Mouse (Mus musculus): ENCODE results near the gene Zbtb44. TPM values are rescaled to one million over a fixed set of nuclear protein-coding genes. Genes with fewer than 3 reads are reported as not detected.
A peak's percentile ranks its signal among the peaks of the same experiment; 100 is the strongest.

The Zbtb44 gene
- 8.1 and 9.3 TPM in 2 replicates for polyA plus RNA-seq (2011; ENCODE audit: insufficient read depth, insufficient read length, low replicate concordance, missing spikeins)

DNA sequence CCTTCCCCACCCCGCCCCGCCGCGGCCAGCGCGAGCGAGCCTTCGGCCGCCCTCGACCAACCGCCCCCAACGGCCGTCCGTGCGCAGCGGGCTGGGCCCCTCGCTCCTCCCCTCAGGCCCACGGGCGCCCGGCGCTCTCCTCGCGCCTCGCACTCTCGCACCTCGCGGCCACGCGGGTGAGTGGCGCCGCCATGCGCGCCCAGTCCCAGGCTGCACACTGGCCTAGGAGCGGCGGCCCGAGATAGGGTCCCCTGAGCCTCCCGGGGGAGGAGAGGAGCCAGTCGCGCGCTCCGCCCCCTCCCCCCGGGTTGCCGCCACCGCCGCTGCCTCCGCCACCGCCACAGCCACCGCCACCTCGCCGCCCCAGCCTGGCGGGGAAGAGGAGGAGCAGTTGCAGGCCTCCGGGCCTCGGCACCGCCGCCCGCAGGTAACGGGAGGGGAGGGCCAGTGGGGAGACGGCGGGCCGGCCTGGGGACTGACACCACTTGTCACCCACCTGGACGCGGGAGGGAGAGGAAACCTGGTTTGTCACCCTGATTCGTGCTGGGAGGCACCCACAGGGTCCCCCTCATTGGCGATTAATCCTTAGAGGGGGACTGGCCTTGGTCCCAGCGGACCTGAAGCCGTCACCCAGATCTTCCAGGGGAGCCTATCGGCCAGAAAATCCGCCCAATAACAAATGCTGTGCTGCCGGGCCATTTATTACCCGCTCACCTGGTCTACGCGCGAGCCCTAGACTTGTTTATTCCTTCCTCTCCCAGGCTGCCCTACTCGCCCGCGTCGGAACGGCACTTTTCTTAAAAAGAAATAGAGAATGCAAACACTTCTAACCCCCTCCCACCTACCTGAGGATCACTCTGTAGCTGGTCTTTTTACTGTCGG lies at the start of gene Zbtb44:
Gene Zbtb44, plus strand, starts transcription at position 113 of the 882 bp plus-strand sequence.
- peak within 1 kb of the TSS; percentile 98 for H3K27ac ChIP-seq (ENCODE audit: control insufficient read depth, insufficient read depth, low read depth, low read length, poor library complexity)
- peak within 1 kb of the TSS; percentile 86 for H3K4me3 ChIP-seq (replicated peaks; ENCODE audit: control insufficient read depth, low read depth, low read length)
- no peak for TF ChIP-seq POLR2A (IDR thresholded peaks at IDR 0.05; ENCODE audit: borderline replicate concordance, control insufficient read depth, low read depth, low read length)
- no peak for TF ChIP-seq CTCF (IDR thresholded peaks at IDR 0.05; ENCODE audit: control insufficient read depth, insufficient read depth, low read length)
- under 1% methylated on average over 68 of the region's 79 CpGs for WGBS
- H3K4me1 ChIP-seq (ENCODE audit: control insufficient read depth, insufficient read depth, low read length): no peaks in the 10 kb centered on the region; the same call in 1 of the 2 replicates

DNA sequence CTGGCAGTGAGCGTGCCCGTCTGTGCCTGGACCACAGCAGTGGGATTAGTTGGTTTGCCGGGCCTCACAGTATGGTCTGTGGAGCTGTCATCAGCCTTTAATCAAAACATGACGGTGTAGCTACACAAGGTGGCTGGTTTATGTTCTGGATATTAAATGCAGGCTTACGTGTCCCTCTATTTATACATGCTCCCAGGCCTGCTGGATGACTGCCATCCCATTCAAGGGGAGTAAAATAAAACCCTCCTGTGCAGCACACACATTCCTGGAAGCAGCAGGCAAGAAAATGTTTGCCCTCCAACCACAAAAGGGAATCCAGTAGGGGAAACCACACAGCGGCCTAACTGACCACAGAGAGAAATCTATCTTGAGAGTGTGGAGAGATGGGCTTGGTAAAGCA lies 44.7 kb upstream of the Zbtb44 start:
- H3K4me1 ChIP-seq (ENCODE audit: control insufficient read depth, insufficient read depth, low read length): no peaks in the 10 kb centered on the region
- TF ChIP-seq CTCF (IDR thresholded peaks at IDR 0.05; ENCODE audit: control insufficient read depth, insufficient read depth, low read length): no peak
- WGBS: 42% methylated on average over 6 of the region's 6 CpGs
- H3K4me3 ChIP-seq (replicated peaks; ENCODE audit: control insufficient read depth, low read depth, low read length): no peak overlapping the region
- no peak overlapping the region for H3K27ac ChIP-seq (ENCODE audit: control insufficient read depth, insufficient read depth, low read depth, low read length, poor library complexity)

DNA sequence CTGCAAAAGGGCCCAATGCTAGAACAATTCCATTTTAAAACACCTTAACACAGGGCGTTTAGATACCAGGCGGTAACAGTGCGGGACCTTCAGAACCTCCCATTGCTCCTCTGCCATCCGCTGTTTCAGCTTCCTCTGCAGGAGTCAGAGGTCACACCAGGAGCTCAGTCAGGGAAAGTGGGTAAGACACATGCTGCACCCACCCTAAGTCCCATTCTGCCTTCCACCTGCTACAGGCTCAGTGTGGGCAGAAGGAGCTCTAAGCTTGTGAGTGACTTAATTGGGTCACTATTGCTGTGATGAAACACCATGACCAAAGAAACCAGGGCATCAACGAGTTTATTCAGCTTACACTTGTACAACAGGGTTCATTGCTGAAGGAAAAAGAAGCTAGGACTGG lies 37.3 kb upstream of the Zbtb44 start:
- WGBS: 80% methylated on average over 5 of the region's 5 CpGs
- Histone ChIP-seq H3K4me3 (replicated peaks; ENCODE audit: control insufficient read depth, low read depth, low read length) (no peak overlapping the region), H3K4me1 (ENCODE audit: control insufficient read depth, insufficient read depth, low read length) (no peaks in the 10 kb centered on the region), H3K27ac (ENCODE audit: control insufficient read depth, insufficient read depth, low read depth, low read length, poor library complexity) (no peak overlapping the region)
- no peak for TF ChIP-seq POLR2A (IDR thresholded peaks at IDR 0.05; ENCODE audit: borderline replicate concordance, control insufficient read depth, low read depth, low read length)

DNA sequence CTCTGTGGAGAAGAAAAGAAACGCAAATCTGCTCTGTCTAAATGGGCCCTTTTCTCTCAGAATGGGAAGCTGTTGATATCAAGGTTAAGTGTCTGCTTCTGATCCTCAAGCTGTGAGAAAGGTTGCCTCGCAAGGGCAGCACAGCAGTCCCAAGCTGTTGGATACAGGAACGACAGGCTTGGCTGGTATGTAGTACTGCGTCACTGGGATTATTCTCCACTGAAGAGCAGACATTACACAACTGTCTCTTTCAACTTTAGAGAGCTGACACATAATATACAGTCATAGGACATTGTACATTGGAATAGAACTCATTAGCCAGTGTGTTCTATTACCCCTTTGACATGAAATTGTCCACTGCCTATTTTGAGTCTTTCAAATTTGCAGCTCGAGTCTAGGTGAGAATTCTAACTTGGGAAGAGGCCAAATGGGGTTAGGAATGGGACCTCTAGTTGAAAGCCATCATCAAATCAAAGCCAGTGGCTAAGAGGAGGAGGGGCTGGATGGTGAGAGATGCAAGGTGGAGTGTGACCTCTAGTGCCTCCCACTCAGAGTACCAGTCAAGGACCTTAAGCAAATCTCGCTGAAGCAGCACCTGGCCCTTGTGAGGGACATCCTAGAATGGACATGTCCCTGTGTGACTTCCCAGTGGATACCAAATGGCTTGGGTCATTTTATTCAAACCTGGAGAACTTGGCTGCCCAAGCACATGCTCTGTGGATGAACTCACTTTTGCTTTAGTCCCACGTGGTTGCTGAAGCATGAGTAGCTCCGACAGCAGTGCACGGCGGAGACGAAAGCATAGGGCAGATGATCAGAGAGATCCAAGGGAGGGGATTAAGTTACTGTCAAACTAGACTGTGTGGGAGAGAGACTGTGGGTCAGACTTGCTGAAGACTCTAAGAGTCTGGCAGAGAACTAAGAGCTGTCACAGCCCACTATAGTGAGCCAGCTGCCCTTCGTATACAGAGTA lies 33.6 kb upstream of the Zbtb44 start:
- 73% methylated on average over 12 of the region's 12 CpGs for WGBS
- no peak overlapping the region for H3K27ac ChIP-seq (ENCODE audit: control insufficient read depth, insufficient read depth, low read depth, low read length, poor library complexity)
- H3K4me3 ChIP-seq (replicated peaks; ENCODE audit: control insufficient read depth, low read depth, low read length): no peak overlapping the region
- H3K4me1 ChIP-seq (ENCODE audit: control insufficient read depth, insufficient read depth, low read length): no peaks in the 10 kb centered on the region
- TF ChIP-seq CTCF (IDR thresholded peaks at IDR 0.05; ENCODE audit: control insufficient read depth, insufficient read depth, low read length): no peak
- TF ChIP-seq POLR2A (IDR thresholded peaks at IDR 0.05; ENCODE audit: borderline replicate concordance, control insufficient read depth, low read depth, low read length): no peak

DNA sequence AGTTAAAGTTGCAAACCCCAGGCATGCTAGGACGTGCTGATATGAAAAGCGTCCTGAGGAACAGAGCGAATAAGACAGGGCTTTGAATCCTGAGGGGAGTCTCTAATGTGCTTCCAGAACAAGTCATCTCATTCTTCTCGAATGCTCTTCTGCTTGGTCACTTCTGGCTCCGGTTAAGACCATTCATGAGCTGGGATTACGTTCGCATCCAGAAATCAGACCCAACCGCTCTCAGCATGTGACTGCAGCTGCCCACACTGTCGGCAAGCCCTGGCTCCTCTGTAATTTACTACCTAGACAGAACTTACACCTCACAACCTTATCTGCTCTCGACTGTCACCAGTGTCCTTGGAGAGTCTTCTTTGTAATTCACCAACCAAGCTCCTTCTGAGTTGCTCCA lies 29.8 kb upstream of the Zbtb44 start:
- TF ChIP-seq POLR2A (IDR thresholded peaks at IDR 0.05; ENCODE audit: borderline replicate concordance, control insufficient read depth, low read depth, low read length) (no peak), CTCF (IDR thresholded peaks at IDR 0.05; ENCODE audit: control insufficient read depth, insufficient read depth, low read length) (no peak)
- Histone ChIP-seq H3K4me1 (ENCODE audit: control insufficient read depth, insufficient read depth, low read length) (no peaks in the 10 kb centered on the region), H3K4me3 (replicated peaks; ENCODE audit: control insufficient read depth, low read depth, low read length) (no peak overlapping the region), H3K27ac (ENCODE audit: control insufficient read depth, insufficient read depth, low read depth, low read length, poor library complexity) (no peak overlapping the region)
- 82% methylated on average over 10 of the region's 10 CpGs for WGBS

DNA sequence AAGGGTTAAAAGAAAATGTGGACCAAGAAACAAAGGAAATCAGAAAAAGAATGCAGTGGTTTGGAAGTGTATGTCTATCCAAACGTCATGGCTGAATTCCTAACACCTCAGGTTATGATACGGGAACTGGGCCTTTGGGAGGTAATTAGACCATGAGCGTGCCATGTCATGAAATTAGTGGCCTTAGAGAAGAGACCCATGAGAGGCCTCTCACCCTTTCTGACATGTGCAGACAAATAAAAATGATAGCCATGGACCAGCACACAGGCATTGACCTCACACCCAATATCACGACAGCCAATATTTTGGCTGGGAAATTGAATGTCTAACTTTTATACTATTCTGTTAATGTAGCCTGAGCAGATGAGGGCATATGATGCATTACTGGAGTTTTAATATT lies 27.9 kb upstream of the Zbtb44 start:
- H3K27ac ChIP-seq (ENCODE audit: control insufficient read depth, insufficient read depth, low read depth, low read length, poor library complexity): no peak overlapping the region

DNA sequence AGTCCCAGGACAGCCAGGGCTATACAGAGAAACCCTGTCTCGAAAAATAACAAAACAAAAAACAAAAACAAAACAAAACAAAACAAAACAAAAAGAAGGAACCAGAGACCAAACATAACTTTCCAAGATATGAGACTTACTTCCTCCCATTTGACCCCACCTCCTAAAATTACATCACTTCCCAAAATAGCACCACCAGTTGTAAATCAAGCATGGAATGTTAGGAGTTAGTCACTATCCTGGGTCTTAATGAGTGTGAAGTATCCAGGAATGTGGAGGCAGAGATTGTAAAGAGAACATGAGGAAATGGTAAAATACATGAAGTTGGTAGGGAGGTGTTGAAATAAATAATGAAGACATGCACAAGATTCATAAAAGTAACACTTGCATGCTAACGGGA lies 21.1 kb upstream of the Zbtb44 start:
- no peak overlapping the region for H3K27ac ChIP-seq (ENCODE audit: control insufficient read depth, insufficient read depth, low read depth, low read length, poor library complexity)
- H3K4me1 ChIP-seq (ENCODE audit: control insufficient read depth, insufficient read depth, low read length): no peaks in the 10 kb centered on the region
- no peak overlapping the region for H3K4me3 ChIP-seq (replicated peaks; ENCODE audit: control insufficient read depth, low read depth, low read length)
- WGBS: 67% methylated on average over 2 of the region's 2 CpGs
- TF ChIP-seq CTCF (IDR thresholded peaks at IDR 0.05; ENCODE audit: control insufficient read depth, insufficient read depth, low read length) (no peak), POLR2A (IDR thresholded peaks at IDR 0.05; ENCODE audit: borderline replicate concordance, control insufficient read depth, low read depth, low read length) (no peak)

More for the DNA sequence above, 27.9 kb upstream of the Zbtb44 start:
- Histone ChIP-seq H3K4me1 (ENCODE audit: control insufficient read depth, insufficient read depth, low read length) (no peaks in the 10 kb centered on the region), H3K4me3 (replicated peaks; ENCODE audit: control insufficient read depth, low read depth, low read length) (no peak overlapping the region)
- 76% methylated on average over 4 of the region's 4 CpGs for WGBS
- TF ChIP-seq POLR2A (IDR thresholded peaks at IDR 0.05; ENCODE audit: borderline replicate concordance, control insufficient read depth, low read depth, low read length) (no peak), CTCF (IDR thresholded peaks at IDR 0.05; ENCODE audit: control insufficient read depth, insufficient read depth, low read length) (no peak)

DNA sequence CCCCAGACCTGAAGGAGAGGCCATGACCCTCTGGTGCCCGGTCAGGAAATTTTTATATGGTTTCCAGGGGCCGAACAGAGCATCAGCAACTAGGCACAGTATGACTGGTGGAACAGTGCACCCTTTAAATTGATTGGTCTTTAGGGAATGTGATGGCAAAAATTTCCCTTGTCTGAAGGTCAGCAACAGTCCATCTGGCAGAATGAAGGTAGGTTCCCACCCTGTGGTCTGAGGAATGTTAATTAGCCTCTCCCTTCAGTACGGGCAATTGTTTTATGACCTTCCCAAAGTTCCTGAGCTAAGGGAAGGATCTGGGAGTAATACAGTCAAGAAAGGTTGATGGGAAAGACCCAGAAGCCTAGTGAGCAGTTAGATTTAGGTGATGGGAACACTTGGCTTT lies 20.4 kb upstream of the Zbtb44 start:
- 72% methylated on average over 3 of the region's 3 CpGs for WGBS

More for the DNA sequence above, 20.4 kb upstream of the Zbtb44 start:
- no peak for TF ChIP-seq CTCF (IDR thresholded peaks at IDR 0.05; ENCODE audit: control insufficient read depth, insufficient read depth, low read length)
- no peak for TF ChIP-seq POLR2A (IDR thresholded peaks at IDR 0.05; ENCODE audit: borderline replicate concordance, control insufficient read depth, low read depth, low read length)
- Histone ChIP-seq H3K4me1 (ENCODE audit: control insufficient read depth, insufficient read depth, low read length) (no peaks in the 10 kb centered on the region), H3K4me3 (replicated peaks; ENCODE audit: control insufficient read depth, low read depth, low read length) (no peak overlapping the region), H3K27ac (ENCODE audit: control insufficient read depth, insufficient read depth, low read depth, low read length, poor library complexity) (no peak overlapping the region)

All from bone marrow, adult 2 months (tissue).